Mouse (Mus musculus) right cerebral cortex, postnatal 14 days (tissue): ENCODE measurements around the gene Cyp2b10.
"Not testable (repeated sequence)": the region's sequence is repeated elsewhere in the genome, so short reads cannot be mapped to it uniquely, and the experiment has no call there.

Experiments used
- DNase-seq: peaks from one replicate; pipeline ENCODE4 v3.0.0; 2022

Gene Cyp2b10

GRCm38 (mm10) chr7:25897411-25897810 lies at the start of gene Cyp2b10:
Cyp2b10 (plus strand) TSS chr7:25897620.
- DNase-seq = no peak

GRCm38 (mm10) chr7:25847722-25848443 lies 49.5 kb upstream of the Cyp2b10 start:
- DNase-seq = peak; percentile 95

GRCm38 (mm10) chr7:25848444-25848812 lies 49.0 kb upstream of the Cyp2b10 start:
- DNase-seq = no peak

GRCm38 (mm10) chr7:25855082-25855481 lies 42.3 kb upstream of the Cyp2b10 start:
- peak; percentile 52 for DNase-seq

- no peak for DNase-seq
These were observed 37.2 kb upstream of the Cyp2b10 start for GRCm38 (mm10) chr7:25859962-25860870.

GRCm38 (mm10) chr7:25862365-25862764 lies 35.1 kb upstream of the Cyp2b10 start:
- no peak for DNase-seq

- DNase-seq = no peak
These were observed 33.7 kb upstream of the Cyp2b10 start for GRCm38 (mm10) chr7:25863756-25864155.

- DNase-seq = no peak
These were observed 32.6 kb upstream of the Cyp2b10 start for GRCm38 (mm10) chr7:25864861-25865260.

GRCm38 (mm10) chr7:25869789-25870188 lies 27.6 kb upstream of the Cyp2b10 start:
- no peak for DNase-seq

- DNase-seq = no peak
These were observed 24.8 kb upstream of the Cyp2b10 start for GRCm38 (mm10) chr7:25872624-25873023.

GRCm38 (mm10) chr7:25878735-25879134 lies 18.7 kb upstream of the Cyp2b10 start:
- no peak for DNase-seq

GRCm38 (mm10) chr7:25880721-25881120 lies 16.7 kb upstream of the Cyp2b10 start:
- not testable (repeated sequence) for DNase-seq

GRCm38 (mm10) chr7:25884272-25884671 lies 13.1 kb upstream of the Cyp2b10 start:
- no peak for DNase-seq

GRCm38 (mm10) chr7:25887758-25888157 lies 9.7 kb upstream of the Cyp2b10 start:
- no peak for DNase-seq

GRCm38 (mm10) chr7:25893159-25893558 lies 4.3 kb upstream of the Cyp2b10 start:
- DNase-seq = no peak

- DNase-seq = no peak
These were observed 2.3 kb upstream of the Cyp2b10 start for GRCm38 (mm10) chr7:25895162-25895561.

GRCm38 (mm10) chr7:25898064-25898463 lies 644 bp downstream of the Cyp2b10 start:
- DNase-seq = no peak

- DNase-seq = no peak
These were observed 4.8 kb downstream of the Cyp2b10 start for GRCm38 (mm10) chr7:25902061-25902690.

- no peak for DNase-seq
These were observed 5.7 kb downstream of the Cyp2b10 start for GRCm38 (mm10) chr7:25903156-25903555.

- DNase-seq = peak; percentile 13
These were observed 6.6 kb downstream of the Cyp2b10 start for GRCm38 (mm10) chr7:25904066-25904465.

GRCm38 (mm10) chr7:25904489-25904888 lies 7.1 kb downstream of the Cyp2b10 start:
- DNase-seq = no peak

GRCm38 (mm10) chr7:25907380-25907779 lies 10.0 kb downstream of the Cyp2b10 start:
- DNase-seq = no peak

GRCm38 (mm10) chr7:25910046-25910445 lies 12.6 kb downstream of the Cyp2b10 start:
- no peak for DNase-seq

- no peak for DNase-seq
These were observed 18.7 kb downstream of the Cyp2b10 start for GRCm38 (mm10) chr7:25916116-25916515.
